Mouse (Mus musculus): ENCODE measurements around the gene Rapsn. TPM values are rescaled to one million over a fixed set of nuclear protein-coding genes. Genes with fewer than 3 reads are reported as not detected.

The Rapsn gene
- polyA plus RNA-seq (2012; rRNA removed) = 0.47 and 1.6 TPM in 2 replicates

GRCm38 (mm10) chr2:91035385-91035784 is at the start of gene Rapsn:
Gene Rapsn (plus strand): TSS chr2:91035620.

GRCm38 (mm10) chr2:91053934-91054382 is 18.5 kb downstream of the Rapsn start, which contains the start of gene Psmc3:
Gene Psmc3 (plus strand): TSS chr2:91054009.

GRCm38 (mm10) chr2:91070076-91070800 is 34.8 kb downstream of the Rapsn start, which contains the start of gene Slc39a13:
Gene Slc39a13 (minus strand): TSS chr2:91070417.

GRCm38 (mm10) chr2:91081775-91082695 is 46.6 kb downstream of the Rapsn start, which contains the start of gene Spi1:
Gene Spi1 (plus strand): TSS chr2:91082390.

Other genes with a start within 250 kb of the Rapsn start
- 157 and 167 TPM in 2 replicates for gene Mtch2, start 188.5 kb upstream of the Rapsn start, polyA plus RNA-seq (2012; rRNA removed)
- gene C1qtnf4, start 149.8 kb upstream of the Rapsn start, polyA plus RNA-seq (2012; rRNA removed) = 172 and 186 TPM in 2 replicates
- gene Kbtbd4, start 130.9 kb upstream of the Rapsn start, polyA plus RNA-seq (2012; rRNA removed) = 37.4 and 38.9 TPM in 2 replicates
- gene Ndufs3, start 130.8 kb upstream of the Rapsn start, polyA plus RNA-seq (2012; rRNA removed) = 162 and 177 TPM in 2 replicates
- 107 and 116 TPM in 2 replicates for gene Celf1, start 95.2 kb upstream of the Rapsn start, polyA plus RNA-seq (2012; rRNA removed)
- 177 and 184 TPM in 2 replicates for gene Psmc3, start 18.4 kb downstream of the Rapsn start, polyA plus RNA-seq (2012; rRNA removed)
- 47.5 and 52.9 TPM in 2 replicates for gene Slc39a13, start 34.8 kb downstream of the Rapsn start, polyA plus RNA-seq (2012; rRNA removed)
- gene Spi1, start 46.8 kb downstream of the Rapsn start, polyA plus RNA-seq (2012; rRNA removed) = 4.8 and 6.0 TPM in 2 replicates
- gene Mybpc3, start 82.5 kb downstream of the Rapsn start, polyA plus RNA-seq (2012; rRNA removed) = 0.01 and 0.04 TPM in 2 replicates
- 99.8 and 107 TPM in 2 replicates for gene Madd, start 148.2 kb downstream of the Rapsn start, polyA plus RNA-seq (2012; rRNA removed)
- 3.1 and 3.3 TPM in 2 replicates for gene Nr1h3, start 167.2 kb downstream of the Rapsn start, polyA plus RNA-seq (2012; rRNA removed)
- 30.1 and 32.2 TPM in 2 replicates for gene Acp2, start 167.3 kb downstream of the Rapsn start, polyA plus RNA-seq (2012; rRNA removed)
- 35.6 and 38.8 TPM in 2 replicates for gene Ddb2, start 201.4 kb downstream of the Rapsn start, polyA plus RNA-seq (2012; rRNA removed)
- 23.5 and 24.5 TPM in 2 replicates for gene Pacsin3, start 220.3 kb downstream of the Rapsn start, polyA plus RNA-seq (2012; rRNA removed)
- gene Arfgap2, start 229.4 kb downstream of the Rapsn start, polyA plus RNA-seq (2012; rRNA removed) = 27.1 and 28.2 TPM in 2 replicates

Measured in central nervous system, embryonic 18 days (tissue).